Mouse (Mus musculus) midbrain, embryonic 13.5 days (tissue): ENCODE measurements around the gene Gm9970. TPM values are rescaled to one million over a fixed set of nuclear protein-coding genes. Genes with fewer than 3 reads are reported as not detected.

Experiments used
- ATAC-seq: fragments of 200-750 bp; cut with Nextera tagmentation; 2 replicates; pipeline ENCODE4 v1.8.0; 2017; ENCODE audit warnings: mild to moderate bottlenecking, moderate TSS enrichment, moderate library complexity
- H3K27ac ChIP-seq: fragments of 300-500 bp; sonication (generic); 2 replicates; pipeline ENCODE4 v1.5.1; 2015; ENCODE audit warnings: inconsistent platforms, mild to moderate bottlenecking, moderate library complexity
- H3K27me3 ChIP-seq: fragments of 300-500 bp; sonication (generic); 2 replicates; pipeline ENCODE4 v1.6.1; 2015; ENCODE audit warnings: mild to moderate bottlenecking, inconsistent platforms
- H3K36me3 ChIP-seq: fragments of 300-500 bp; sonication (generic); 2 replicates; pipeline ENCODE4 v1.6.1; 2015; ENCODE audit warnings: mild to moderate bottlenecking, inconsistent platforms
- H3K4me1 ChIP-seq: fragments of 300-500 bp; sonication (generic); replicated peaks from 2 replicates; pipeline ENCODE4 v1.6.1; 2015; ENCODE audit warnings: inconsistent platforms
- H3K4me2 ChIP-seq: fragments of 300-500 bp; sonication (generic); replicated peaks from 2 replicates; pipeline ENCODE4 v1.6.1; 2015; ENCODE audit warnings: moderate library complexity, mild to moderate bottlenecking, inconsistent platforms
- H3K4me3 ChIP-seq: fragments of 300-500 bp; sonication (generic); replicated peaks from 2 replicates; pipeline ENCODE4 v1.5.1; 2015; ENCODE audit warnings: mild to moderate bottlenecking, inconsistent platforms
- H3K9ac ChIP-seq: fragments of 300-500 bp; sonication (generic); replicated peaks from 2 replicates; pipeline ENCODE4 v1.6.1; 2015; ENCODE audit warnings: mild to moderate bottlenecking, inconsistent platforms
- H3K9me3 ChIP-seq: fragments of 300-500 bp; sonication (generic); 2 replicates; pipeline ENCODE4 v1.6.1; 2016; ENCODE audit warnings: mild to moderate bottlenecking, inconsistent platforms
- WGBS: fragments of 180-500 bp; shearing (Covaris S2); methylation state at CpG from one replicate; pipeline ENCODE4 v1.1.7; 2015; 5-methylcytosine and 5-hydroxymethylcytosine counted together
- polyA plus RNA-seq: library from polyadenylated mRNA; unstranded; fragments of >200 nt; fragmentation: Nextera tagmentation; extraction: Ambion mirVana; gene quantifications from 2 replicates; pipeline ENCODE4 v1.2.1, GENCODE M21; 2015

Gene Gm9970
- polyA plus RNA-seq, 1 experiment from 2014 or later, result 0.63 TPM

DNA sequence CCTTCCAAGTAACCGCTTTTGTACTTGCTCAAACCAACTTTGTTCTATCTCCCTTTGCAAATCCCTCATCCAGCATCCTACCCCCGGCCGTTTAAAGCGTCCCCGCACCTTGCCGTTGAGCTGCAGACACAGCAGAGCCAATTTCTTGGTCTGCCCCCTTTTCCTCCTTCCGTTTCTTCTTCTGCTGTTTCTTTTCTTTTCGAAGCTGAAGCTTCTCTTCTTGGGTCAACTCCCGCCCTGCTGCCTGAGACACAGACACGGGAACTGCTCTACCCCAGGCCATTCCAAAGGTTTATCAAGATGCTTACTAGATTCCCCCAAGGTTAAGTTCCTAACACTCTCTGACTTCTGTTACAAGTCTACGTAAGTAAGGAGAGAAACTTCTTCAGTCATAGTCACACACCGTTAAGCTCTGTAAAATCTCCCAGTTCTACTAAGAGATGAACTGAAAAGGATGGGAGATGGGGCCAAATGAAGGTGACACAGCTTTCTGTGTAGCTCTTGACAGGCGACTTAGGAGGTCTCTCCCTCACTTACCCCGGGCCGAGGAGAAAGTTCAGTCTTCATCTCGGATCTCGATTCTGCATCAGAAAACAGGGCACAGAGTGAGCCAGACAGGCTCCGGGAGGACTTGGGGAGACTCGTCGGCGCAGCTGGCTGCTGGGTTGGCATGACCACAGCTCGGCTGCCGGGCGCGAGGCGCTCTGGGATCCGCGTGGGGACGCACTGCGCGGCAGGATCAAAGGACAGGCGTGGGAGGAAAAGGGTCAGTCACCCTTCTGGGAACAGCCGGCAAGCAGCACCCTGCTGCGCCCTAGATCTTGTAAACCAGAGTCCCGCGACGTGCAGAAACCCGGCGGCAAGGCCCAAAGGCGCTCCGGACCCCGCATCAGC, 48.7 kb downstream of the Gm9970 start:
- Histone ChIP-seq H3K9ac (peak overlapping the region; percentile 83), H3K27ac (peak overlapping the region; percentile 74), H3K36me3 (peaks cover 66% of the 10 kb centered on the region), H3K27me3 (no peaks in the 10 kb centered on the region), H3K4me3 (peak overlapping the region; percentile 64), H3K4me1 (peaks cover 22% of the 10 kb centered on the region), H3K4me2 (peak overlapping the region; percentile 90), H3K9me3 (no peaks in the 10 kb centered on the region)
- 15% methylated on average over 42 of the region's 42 CpGs for WGBS
- ATAC-seq, result peak; percentile 72

Other genes starting within 250 kb of the Gm9970 start
- 156 and 160 TPM in 2 replicates for gene Atraid, start 192.9 kb downstream of the Gm9970 start, polyA plus RNA-seq
- gene Slc5a6, start 192.3 kb downstream of the Gm9970 start, polyA plus RNA-seq, result 17.3 and 19.3 TPM in 2 replicates
- gene Cad, start 186.5 kb downstream of the Gm9970 start, polyA plus RNA-seq, result 16.1 and 19.1 TPM in 2 replicates
- gene Dnajc5g, start 134.9 kb downstream of the Gm9970 start, polyA plus RNA-seq, result not detected in 2 replicates
- 15.9 and 16.8 TPM in 2 replicates for gene Slc30a3, start 133.0 kb downstream of the Gm9970 start, polyA plus RNA-seq
- not detected in 2 replicates for gene Trim54, start 124.5 kb downstream of the Gm9970 start, polyA plus RNA-seq
- not detected in 2 replicates for gene Ucn, start 102.4 kb downstream of the Gm9970 start, polyA plus RNA-seq
- 54.7 and 57.5 TPM in 2 replicates for gene Mpv17, start 87.0 kb downstream of the Gm9970 start, polyA plus RNA-seq
- 0.86 and 1.1 TPM in 2 replicates for gene Gm29609, start 61.3 kb downstream of the Gm9970 start, polyA plus RNA-seq
- 78.1 and 80.2 TPM in 2 replicates for gene Gtf3c2, start 61.1 kb downstream of the Gm9970 start, polyA plus RNA-seq
- 135 and 140 TPM in 2 replicates for gene Snx17, start 48.0 kb downstream of the Gm9970 start, polyA plus RNA-seq
- gene Eif2b4, start 47.8 kb downstream of the Gm9970 start, polyA plus RNA-seq, result 71.5 and 74.6 TPM in 2 replicates
- 12.5 and 20.5 TPM in 2 replicates for gene Zfp513, start 38.9 kb downstream of the Gm9970 start, polyA plus RNA-seq
- 174 and 175 TPM in 2 replicates for gene Ppm1g, start 20.5 kb downstream of the Gm9970 start, polyA plus RNA-seq
- gene Nrbp1, start 368 bp downstream of the Gm9970 start, polyA plus RNA-seq, result 153 and 160 TPM in 2 replicates
- 1.7 and 3.4 TPM in 2 replicates for gene Krtcap3, start 10.5 kb upstream of the Gm9970 start, polyA plus RNA-seq
- gene Ift172, start 49.9 kb upstream of the Gm9970 start, polyA plus RNA-seq, result 34.4 and 36.0 TPM in 2 replicates
- 63.2 and 74.5 TPM in 2 replicates for gene Fndc4, start 54.8 kb upstream of the Gm9970 start, polyA plus RNA-seq
- gene Gckr, start 56.2 kb upstream of the Gm9970 start, polyA plus RNA-seq, result 0.12 and 0.43 TPM in 2 replicates
- 124 and 125 TPM in 2 replicates for gene Zfp512, start 211.2 kb upstream of the Gm9970 start, polyA plus RNA-seq
- gene 4930548H24Rik, start 244.5 kb upstream of the Gm9970 start, polyA plus RNA-seq, result 0.13 and 0.18 TPM in 2 replicates